Mouse (Mus musculus) kidney, postnatal 25 days (tissue): ENCODE results near the gene Bub1.
A peak's percentile ranks its signal among the peaks of the same experiment; 100 is the strongest.

Experiments
- DNase-seq, 2 experiments: peaks; one replicate each; pipeline ENCODE4 v3.0.0; 2021; ENCODE audit warnings: mixed read lengths in 2 of 2

The Bub1 gene

GRCm38 (mm10) chr2:127831401-127832102, at the start of gene Bub1:
TSS of gene Bub1 (minus strand) at chr2:127831865.
- DNase-seq = peak; percentile 98

GRCm38 (mm10) chr2:127881063-127881462, 49.4 kb upstream of the Bub1 start:
- DNase-seq = no peak

DNA sequence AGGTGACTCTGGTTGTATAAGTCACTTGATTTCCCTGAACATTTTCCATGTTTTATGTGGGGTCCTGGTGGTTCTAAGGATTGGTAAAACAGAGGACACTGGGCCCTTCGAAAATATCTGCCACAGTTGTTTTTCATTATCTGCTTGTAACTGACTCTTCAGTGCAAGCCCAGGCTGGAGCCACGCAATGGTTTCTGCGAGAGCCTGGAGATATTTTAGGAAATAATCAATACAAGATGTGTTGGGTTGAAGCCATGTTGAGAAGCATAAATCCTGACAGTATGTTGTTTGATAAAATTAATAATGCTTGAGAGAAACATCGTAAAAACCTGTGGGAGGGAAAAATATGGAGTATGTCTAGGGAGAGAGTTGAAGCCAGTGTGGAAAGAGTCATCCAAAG, 32.7 kb upstream of the Bub1 start:
- no peak for DNase-seq

GRCm38 (mm10) chr2:127854332-127854991, 22.8 kb upstream of the Bub1 start:
- peak; percentile 51 to 76 for DNase-seq

- DNase-seq = no peak
These were observed 18.7 kb upstream of the Bub1 start for GRCm38 (mm10) chr2:127850371-127850770.

- DNase-seq = no peak
These were observed 14.9 kb upstream of the Bub1 start for GRCm38 (mm10) chr2:127846571-127846970.

DNA sequence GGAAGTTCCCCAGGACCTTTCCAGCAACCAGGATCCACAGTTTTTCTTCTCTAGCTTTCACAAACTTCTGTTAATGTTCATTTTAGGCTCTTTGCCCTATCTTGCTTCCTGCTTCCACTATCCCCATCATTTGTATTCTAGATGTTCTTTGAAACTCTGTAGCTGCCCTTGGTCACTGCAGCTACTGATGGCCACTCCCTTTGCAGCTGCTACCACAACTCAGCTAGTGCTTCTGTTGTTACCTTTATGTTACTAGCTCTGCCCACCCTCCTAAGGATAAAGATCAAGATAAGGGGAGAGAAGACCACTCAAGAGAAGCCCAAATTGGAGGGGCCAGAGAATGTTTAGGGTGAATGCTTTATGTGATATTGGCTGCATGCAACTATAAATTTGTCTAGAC, 14.3 kb upstream of the Bub1 start:
- DNase-seq = no peak

GRCm38 (mm10) chr2:127845346-127845982, 13.8 kb upstream of the Bub1 start:
- DNase-seq = no peak

- DNase-seq = no peak
These were observed 10.8 kb upstream of the Bub1 start for GRCm38 (mm10) chr2:127842421-127842820.

- DNase-seq = no peak
These were observed 9.7 kb upstream of the Bub1 start for GRCm38 (mm10) chr2:127841402-127841801.

- DNase-seq = no peak
These were observed 7.8 kb upstream of the Bub1 start for GRCm38 (mm10) chr2:127839425-127839824.

GRCm38 (mm10) chr2:127838576-127838975, 6.9 kb upstream of the Bub1 start, which contains the start of gene Acoxl:
TSS of gene Acoxl (plus strand) at chr2:127838876.
- DNase-seq = no peak

DNA sequence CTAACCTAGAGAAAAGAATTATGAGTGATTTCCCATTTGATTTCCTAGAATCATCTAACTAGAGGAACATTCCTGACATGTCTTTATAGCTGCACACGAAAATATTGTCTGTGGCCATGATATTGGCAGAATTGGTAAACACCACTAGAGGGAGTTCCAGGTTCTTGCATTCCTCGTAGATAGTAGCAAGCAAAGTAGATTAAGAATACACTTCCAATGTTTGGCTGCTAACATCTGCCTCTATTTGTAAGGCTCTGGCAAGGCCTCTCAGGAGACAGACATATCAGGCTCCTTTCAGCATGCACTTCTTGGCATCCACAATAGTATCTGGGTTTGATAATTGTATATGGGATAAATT, 1.1 kb upstream of the Bub1 start:
- no peak for DNase-seq

DNA sequence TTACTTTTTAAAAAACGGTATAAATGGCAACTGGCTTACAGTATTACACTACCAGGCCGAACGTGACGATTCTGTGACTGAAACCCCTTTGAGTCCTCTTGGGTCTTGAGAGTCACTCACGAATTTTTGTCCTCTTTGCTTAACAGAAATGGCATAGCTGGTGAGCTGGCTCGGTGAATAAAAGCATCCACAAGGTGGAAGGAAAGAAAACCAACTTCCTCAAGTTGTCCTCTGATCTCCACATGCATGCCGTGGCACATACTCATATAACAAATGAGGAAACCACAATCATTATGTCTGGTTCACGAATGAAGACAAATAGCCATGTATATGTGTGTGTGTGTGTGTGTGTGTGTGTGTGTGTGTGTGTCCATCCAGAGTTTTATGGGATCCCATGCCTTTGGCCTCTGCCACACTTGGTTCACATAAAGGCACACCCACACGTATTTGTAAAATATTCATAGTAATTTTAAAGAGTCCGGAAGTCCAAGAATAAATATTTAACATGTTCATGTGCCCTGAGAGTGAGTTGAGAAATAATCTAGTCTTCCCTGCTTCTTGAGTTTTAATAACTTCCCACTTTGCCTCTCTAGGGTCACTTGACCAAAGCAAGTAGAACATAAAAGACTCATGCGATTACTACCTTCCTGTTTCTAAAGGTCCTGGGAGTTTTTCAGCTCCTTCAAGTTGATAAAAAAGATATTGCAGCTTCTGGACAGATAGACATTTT, 603 bp upstream of the Bub1 start:
- DNase-seq = no peak

- peak; percentile 92 to 95 for DNase-seq
These were observed 39.6 kb downstream of the Bub1 start, which contains the start of gene Mtln for GRCm38 (mm10) chr2:127791919-127792603. TSS of gene Mtln (minus strand) at chr2:127792488.

DNA sequence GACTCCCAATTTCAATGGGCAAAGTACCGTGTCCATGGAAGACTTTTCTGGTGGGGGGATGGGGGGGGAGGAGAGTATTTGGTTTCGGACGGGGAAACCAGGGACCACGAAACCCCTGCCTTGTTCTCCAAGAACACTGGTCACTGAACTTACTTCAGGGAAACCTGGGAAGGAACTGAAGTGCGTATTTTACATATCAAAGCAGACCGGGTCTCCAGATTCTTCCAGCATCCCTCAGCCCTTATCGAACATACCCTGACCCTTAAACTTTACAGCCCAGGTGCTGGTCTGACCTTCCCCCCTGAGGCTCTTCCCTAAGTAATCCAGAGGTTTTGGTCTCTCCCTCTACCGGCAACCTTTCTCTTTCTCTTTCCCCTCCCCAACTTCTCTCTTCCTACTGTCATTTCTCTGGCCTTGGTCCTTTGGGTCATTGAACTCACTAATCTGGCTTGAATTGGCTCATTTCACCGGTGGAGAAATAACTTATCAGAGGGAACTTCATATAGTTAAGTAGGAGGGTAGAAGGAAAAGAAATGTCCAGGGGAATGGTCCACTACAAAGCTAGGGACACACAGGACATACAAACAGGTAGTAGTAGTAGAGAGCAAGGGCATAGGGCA, 41.9 kb downstream of the Bub1 start:
- DNase-seq = no peak

GRCm38 (mm10) chr2:127789138-127789537, 42.5 kb downstream of the Bub1 start:
- no peak for DNase-seq

DNA sequence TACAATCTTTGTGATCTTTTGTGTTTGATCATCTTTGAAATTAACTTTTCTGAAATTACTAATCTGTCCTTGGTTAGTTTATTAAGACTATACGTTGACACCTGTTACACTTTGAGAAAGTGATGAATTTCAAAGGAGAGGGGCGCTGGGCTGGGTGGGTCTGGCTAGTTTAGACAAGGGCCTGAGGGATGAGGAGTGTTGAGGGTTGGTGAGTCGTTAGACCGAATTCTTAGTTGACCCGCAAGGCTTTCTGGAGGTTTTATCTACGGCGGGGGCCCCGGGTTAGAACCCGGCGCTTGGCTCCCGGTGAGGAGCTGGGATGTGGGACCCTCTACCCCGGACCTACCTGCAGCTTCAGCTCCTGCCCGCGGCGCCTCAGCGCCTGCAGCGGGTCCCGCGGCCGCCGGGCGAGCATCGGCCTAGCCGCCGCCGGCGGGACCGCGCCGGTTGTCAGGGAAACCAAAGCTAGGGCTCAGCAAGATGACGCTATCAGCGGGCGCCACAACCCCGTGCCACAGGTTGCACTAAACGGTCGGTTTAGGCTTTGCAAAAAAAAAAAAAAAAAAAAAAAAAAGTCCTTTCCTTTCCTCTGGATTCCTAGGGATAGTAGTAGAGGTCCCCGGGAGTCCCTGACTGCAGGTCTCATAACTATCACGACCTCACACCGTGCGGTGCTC, 43.1 kb downstream of the Bub1 start, which contains the start of gene Nphp1:
Gene Nphp1 (minus strand): TSS at position 458 of the 677 bp plus-strand sequence.
- DNase-seq = peak; percentile 91 to 95

- DNase-seq = no peak
These were observed 44.4 kb downstream of the Bub1 start for GRCm38 (mm10) chr2:127787226-127787625.

DNA sequence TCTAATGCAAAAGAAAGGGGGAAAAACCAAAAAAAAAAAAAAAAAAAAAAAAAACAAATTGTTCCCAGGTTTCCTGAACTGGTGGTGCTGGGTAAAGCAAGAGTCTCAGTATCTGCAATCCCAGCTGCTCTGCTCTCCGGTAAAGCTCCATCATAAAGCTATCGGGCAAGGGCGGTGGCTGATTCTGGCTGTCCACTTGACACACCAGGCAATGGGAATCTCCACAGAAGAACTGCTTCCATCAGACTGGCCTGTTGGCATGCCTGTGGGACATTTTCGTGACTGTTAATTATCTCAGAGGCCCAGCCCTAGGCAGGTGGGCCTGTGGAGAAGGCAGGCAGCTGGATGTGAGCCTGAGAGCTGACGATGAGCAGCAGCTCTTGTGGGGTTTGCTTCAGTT, 53.2 kb downstream of the Bub1 start:
- no peak for DNase-seq

- no peak for DNase-seq
These were observed 56.7 kb downstream of the Bub1 start for GRCm38 (mm10) chr2:127775013-127775412.

DNA sequence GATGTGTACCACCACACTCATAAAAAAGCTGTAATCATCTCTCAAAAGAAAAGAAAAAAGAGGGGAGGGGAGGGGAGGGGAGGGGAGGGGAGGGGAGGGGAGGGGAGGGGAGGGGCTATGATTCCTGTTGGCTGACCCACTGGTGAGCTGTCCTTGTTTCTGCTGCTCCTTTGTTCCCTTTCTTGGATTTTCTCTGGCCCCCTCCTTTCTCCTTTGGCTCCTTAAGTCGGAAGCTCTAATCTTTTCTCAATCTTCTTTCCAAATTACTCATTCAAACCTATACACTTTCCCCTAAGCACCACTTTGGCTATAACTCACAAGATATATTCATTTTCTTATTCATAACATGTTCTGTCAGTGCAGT, 57.1 kb downstream of the Bub1 start:
- DNase-seq = no peak
